Mouse (Mus musculus) heart, postnatal 0 days (tissue): ENCODE measurements around the gene Dab2. TPM values are rescaled to one million over a fixed set of nuclear protein-coding genes. Genes with fewer than 3 reads are reported as not detected.

Experiments used
- ATAC-seq: fragments of 200-750 bp; cut with Nextera tagmentation; 2 replicates; pipeline ENCODE4 v1.8.0; 2017; ENCODE audit warnings: low read depth, moderate number of reproducible peaks, moderate library complexity; ENCODE audit not compliant: insufficient read depth
- DNase-seq: peaks from one replicate; pipeline ENCODE4 v3.0.0-alpha.2; 2016; ENCODE audit warnings: low spot score
- H3K27ac ChIP-seq: fragments of 300-500 bp; sonication (generic); 2 replicates; pipeline ENCODE4 v1.5.1; 2014; ENCODE audit warnings: low read depth, mild to moderate bottlenecking
- H3K27me3 ChIP-seq: fragments of 300-500 bp; sonication (generic); 2 replicates; pipeline ENCODE4 v1.6.1; 2014; ENCODE audit warnings: low read length, mixed read lengths; ENCODE audit not compliant: control insufficient read depth, insufficient read depth
- H3K36me3 ChIP-seq: fragments of 300-500 bp; sonication (generic); replicated peaks from 2 replicates; pipeline ENCODE4 v1.6.1; 2014; ENCODE audit warnings: low read length, mixed read lengths; ENCODE audit not compliant: control insufficient read depth, insufficient read depth
- H3K4me1 ChIP-seq: fragments of 300-500 bp; sonication (generic); 2 replicates; pipeline ENCODE4 v1.6.1; 2014; ENCODE audit warnings: antibody characterized with exemption; ENCODE audit not compliant: control insufficient read depth, insufficient read depth
- H3K4me2 ChIP-seq: fragments of 300-500 bp; sonication (generic); 2 replicates; pipeline ENCODE4 v1.6.1; 2014; ENCODE audit warnings: low read depth, mild to moderate bottlenecking, low read length, moderate library complexity
- H3K4me3 ChIP-seq: fragments of 300-500 bp; sonication (generic); 2 replicates; pipeline ENCODE4 v1.5.1; 2014; ENCODE audit warnings: low read depth, low read length
- H3K9ac ChIP-seq: fragments of 300-500 bp; sonication (generic); replicated peaks from 2 replicates; pipeline ENCODE4 v1.6.1; 2014; ENCODE audit warnings: low read depth, low read length, mixed read lengths
- H3K9me3 ChIP-seq: fragments of 300-500 bp; sonication (generic); replicated peaks from 2 replicates; pipeline ENCODE4 v1.6.1; 2016; ENCODE audit warnings: low read length; ENCODE audit not compliant: control insufficient read depth
- CTCF ChIP-seq: IDR thresholded peaks from 2 replicates; pipeline ENCODE4 v1.5.1; 2016; ENCODE audit warnings: antibody characterized with exemption, control low read depth, low read depth
- EP300 ChIP-seq: IDR thresholded peaks from 2 replicates; pipeline ENCODE4 v1.6.1; 2016; ENCODE audit warnings: antibody characterized with exemption, low read depth
- WGBS: fragments of 180-500 bp; shearing (Covaris S2); extraction: QIAGEN DNeasy Blood & Tissue Kit; methylation state at CpG from one replicate; pipeline ENCODE4 v1.1.7; 2014; 5-methylcytosine and 5-hydroxymethylcytosine counted together
- polyA plus RNA-seq: library from polyadenylated mRNA; unstranded; fragments of >200 nt; fragmentation: Nextera tagmentation; extraction: Ambion mirVana; gene quantifications from 2 replicates; pipeline ENCODE4 v1.2.1, GENCODE M21; 2015
- total RNA-seq: library from RNA; depleted of rRNA; stranded (reverse); fragments of >200 nt; gene quantifications from 2 replicates; pipeline ENCODE4 v1.2.3, GENCODE M21; 2014; ENCODE audit warnings: low replicate concordance

Dab2 gene
- total and polyA plus RNA-seq, 2 experiments from 2014 or later = 9.4 to 11.3 TPM

DNA sequence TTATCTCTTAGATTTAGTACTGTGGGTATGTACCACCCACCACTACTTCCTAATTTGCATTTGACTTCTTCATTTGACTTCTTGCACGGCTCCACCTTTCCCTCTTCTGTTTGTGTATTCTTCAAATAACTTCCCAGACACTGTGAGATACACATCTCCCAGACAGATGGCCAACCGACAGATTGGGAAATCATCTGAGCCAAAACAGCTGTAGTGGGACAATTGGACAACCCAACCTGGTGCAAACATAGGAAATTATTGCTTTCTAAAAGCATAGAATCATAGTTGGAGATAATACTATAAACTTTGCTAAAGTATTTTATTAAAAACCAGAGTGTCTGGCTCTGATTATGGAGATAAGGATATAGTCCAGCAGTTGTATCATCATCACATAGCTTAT, 3.5 kb upstream of the Dab2 start:
- no peak overlapping the region for H3K27ac ChIP-seq
- no peaks in the 10 kb centered on the region for H3K27me3 ChIP-seq
- no peaks in the 10 kb centered on the region for H3K4me1 ChIP-seq
- no peaks in the 10 kb centered on the region for H3K9me3 ChIP-seq
- no peak for ATAC-seq
- no peak overlapping the region for H3K4me3 ChIP-seq
- no peak for DNase-seq
- 59% methylated on average over 2 of the region's 2 CpGs for WGBS
- H3K4me2 ChIP-seq = no peak overlapping the region
- no peak overlapping the region for H3K9ac ChIP-seq
- no peak for TF ChIP-seq EP300
- no peak for TF ChIP-seq CTCF
- H3K36me3 ChIP-seq = no peaks in the 10 kb centered on the region

- no peaks in the 10 kb centered on the region for H3K27me3 ChIP-seq
- H3K4me1 ChIP-seq = no peaks in the 10 kb centered on the region
- H3K9me3 ChIP-seq = no peaks in the 10 kb centered on the region
- no peaks in the 10 kb centered on the region for H3K36me3 ChIP-seq
- no peak for DNase-seq
- TF ChIP-seq CTCF = no peak
- TF ChIP-seq EP300 = no peak
- H3K9ac ChIP-seq = no peak overlapping the region
- no peak overlapping the region for H3K27ac ChIP-seq
- no peak overlapping the region for H3K4me3 ChIP-seq
- no peak for ATAC-seq
- 77% methylated on average over 3 of the region's 3 CpGs for WGBS
- H3K4me2 ChIP-seq = no peak overlapping the region
These were observed 862 bp upstream of the Dab2 start for GRCm38 (mm10) chr15:6298726-6299125.

GRCm38 (mm10) chr15:6302219-6302618, 2.6 kb downstream of the Dab2 start:
- Histone ChIP-seq H3K27ac (no peak overlapping the region), H3K27me3 (no peaks in the 10 kb centered on the region), H3K9me3 (no peaks in the 10 kb centered on the region), H3K9ac (no peak overlapping the region), H3K4me1 (no peaks in the 10 kb centered on the region), H3K4me3 (no peak overlapping the region), H3K36me3 (no peaks in the 10 kb centered on the region), H3K4me2 (no peak overlapping the region)
- DNase-seq = no peak
- 81% methylated on average over 4 of the region's 4 CpGs for WGBS
- no peak for TF ChIP-seq EP300
- TF ChIP-seq CTCF = no peak
- ATAC-seq = no peak

- Histone ChIP-seq H3K27ac (no peak overlapping the region), H3K4me3 (no peak overlapping the region), H3K36me3 (no peaks in the 10 kb centered on the region), H3K27me3 (no peaks in the 10 kb centered on the region), H3K9me3 (no peaks in the 10 kb centered on the region), H3K4me2 (no peak overlapping the region), H3K9ac (no peak overlapping the region), H3K4me1 (no peaks in the 10 kb centered on the region)
- no peak for TF ChIP-seq CTCF
- TF ChIP-seq EP300 = no peak
- 61% methylated on average over 2 of the region's 2 CpGs for WGBS
- DNase-seq = no peak
- no peak for ATAC-seq
These were observed 4.2 kb downstream of the Dab2 start for GRCm38 (mm10) chr15:6303822-6304221.

- H3K27me3 ChIP-seq = no peaks in the 10 kb centered on the region
- WGBS = 61% methylated on average over 3 of the region's 3 CpGs
- H3K36me3 ChIP-seq = no peaks in the 10 kb centered on the region
- H3K27ac ChIP-seq = no peak overlapping the region
- H3K4me2 ChIP-seq = no peak overlapping the region
- no peak overlapping the region for H3K4me3 ChIP-seq
- ATAC-seq = no peak
- H3K4me1 ChIP-seq = no peaks in the 10 kb centered on the region; the same call in 1 of the 2 replicates
- H3K9me3 ChIP-seq = no peaks in the 10 kb centered on the region
- H3K9ac ChIP-seq = no peak overlapping the region
- no peak for DNase-seq
- TF ChIP-seq EP300 (no peak), CTCF (no peak)
These were observed 10.0 kb downstream of the Dab2 start for GRCm38 (mm10) chr15:6309633-6310032.

DNA sequence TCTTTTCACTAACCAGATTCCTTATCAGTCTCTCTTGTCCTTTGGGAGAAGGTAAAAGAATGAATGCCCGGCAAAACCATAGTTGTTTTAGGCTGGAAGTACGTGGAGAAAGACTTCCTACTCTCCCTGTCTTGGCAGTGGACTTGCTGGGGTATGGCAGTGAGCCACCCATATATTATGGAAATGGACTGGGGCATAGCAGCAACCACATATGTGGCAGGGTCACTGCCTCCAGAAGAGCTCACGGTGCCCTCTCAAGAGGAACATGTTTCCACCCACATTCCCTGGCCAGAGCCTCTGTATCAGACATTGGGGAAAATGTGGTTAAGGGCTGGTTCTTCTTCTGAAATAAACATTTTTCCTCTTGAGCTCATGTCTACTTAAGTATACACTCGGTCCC, 10.8 kb downstream of the Dab2 start:
- Histone ChIP-seq H3K9ac (no peak overlapping the region), H3K9me3 (no peaks in the 10 kb centered on the region), H3K36me3 (no peaks in the 10 kb centered on the region), H3K27me3 (no peaks in the 10 kb centered on the region), H3K4me2 (no peak overlapping the region), H3K4me1 (no peaks in the 10 kb centered on the region; the same call in 1 of the 2 replicates), H3K27ac (no peak overlapping the region), H3K4me3 (no peak overlapping the region)
- TF ChIP-seq CTCF (no peak), EP300 (no peak)
- WGBS = 54% methylated on average over 4 of the region's 4 CpGs
- no peak for ATAC-seq
- DNase-seq = no peak
